Mouse (Mus musculus): ENCODE measurements around the gene Uimc1. TPM values are rescaled to one million over a fixed set of nuclear protein-coding genes. Genes with fewer than 3 reads are reported as not detected.

The Uimc1 gene
- polyA plus RNA-seq, 1 experiment from 2014 or later = 22.0 TPM

DNA sequence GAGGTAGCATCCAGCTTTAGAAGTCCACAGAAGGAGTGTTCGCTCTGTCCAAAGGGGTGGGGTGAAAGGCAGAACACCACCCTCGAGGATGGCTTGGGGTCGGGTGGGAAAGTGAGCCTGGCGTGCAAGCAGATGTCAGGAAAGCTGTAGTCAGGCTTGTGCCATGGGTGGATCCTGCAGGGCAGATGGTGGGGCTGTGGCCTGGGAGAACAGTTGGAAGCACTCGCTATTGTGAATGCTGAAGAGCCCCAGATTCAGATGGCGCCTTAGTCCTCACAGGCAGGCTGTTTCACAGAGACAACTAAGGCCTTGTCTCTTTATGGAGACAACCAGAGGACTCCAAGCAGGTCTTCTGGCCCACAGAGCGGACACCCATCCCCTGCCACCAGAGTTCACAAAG lies 107.9 kb downstream of the Uimc1 start:
- H3K9me3 ChIP-seq (replicated peaks; ENCODE audit: control insufficient read depth, low read length) = no peaks in the 10 kb centered on the region
- no peak overlapping the region for H3K9ac ChIP-seq (ENCODE audit: low read length)
- no peak overlapping the region for H3K4me3 ChIP-seq (replicated peaks; ENCODE audit: low read length)
- H3K4me2 ChIP-seq (ENCODE audit: low read depth, low read length) = no peak overlapping the region
- H3K4me1 ChIP-seq (ENCODE audit: control insufficient read depth, insufficient read depth, low read length) = no peaks in the 10 kb centered on the region
- 76% methylated on average over 7 of the region's 7 CpGs for WGBS
- no peak for ATAC-seq (ENCODE audit: insufficient read depth, low FRiP score)
- H3K27me3 ChIP-seq (ENCODE audit: control insufficient read depth, insufficient read depth, low read length) = no peaks in the 10 kb centered on the region
- H3K36me3 ChIP-seq (ENCODE audit: control insufficient read depth, insufficient read depth, low read length) = no peaks in the 10 kb centered on the region
- H3K27ac ChIP-seq (ENCODE audit: low read length) = no peak overlapping the region

GRCm38 (mm10) chr13:54988181-54988760 lies 111.8 kb downstream of the Uimc1 start:
- no peak overlapping the region for H3K4me3 ChIP-seq (replicated peaks; ENCODE audit: low read length)
- 50% methylated on average over 7 of the region's 7 CpGs for WGBS
- no peaks in the 10 kb centered on the region for H3K27me3 ChIP-seq (ENCODE audit: control insufficient read depth, insufficient read depth, low read length)
- H3K9me3 ChIP-seq (replicated peaks; ENCODE audit: control insufficient read depth, low read length) = no peaks in the 10 kb centered on the region
- no peak overlapping the region for H3K9ac ChIP-seq (ENCODE audit: low read length)
- ATAC-seq (ENCODE audit: insufficient read depth, low FRiP score) = no peak
- no peaks in the 10 kb centered on the region for H3K36me3 ChIP-seq (ENCODE audit: control insufficient read depth, insufficient read depth, low read length)
- no peak overlapping the region for H3K4me2 ChIP-seq (ENCODE audit: low read depth, low read length)
- no peaks in the 10 kb centered on the region for H3K4me1 ChIP-seq (ENCODE audit: control insufficient read depth, insufficient read depth, low read length)
- H3K27ac ChIP-seq (ENCODE audit: low read length) = no peak overlapping the region

GRCm38 (mm10) chr13:54987405-54987804 lies 112.7 kb downstream of the Uimc1 start:
- no peak overlapping the region for H3K27ac ChIP-seq (ENCODE audit: low read length)
- 67% methylated on average over 9 of the region's 9 CpGs for WGBS
- H3K4me2 ChIP-seq (ENCODE audit: low read depth, low read length) = no peak overlapping the region
- H3K9ac ChIP-seq (ENCODE audit: low read length) = no peak overlapping the region
- H3K36me3 ChIP-seq (ENCODE audit: control insufficient read depth, insufficient read depth, low read length) = no peaks in the 10 kb centered on the region
- H3K9me3 ChIP-seq (replicated peaks; ENCODE audit: control insufficient read depth, low read length) = no peaks in the 10 kb centered on the region
- H3K4me3 ChIP-seq (replicated peaks; ENCODE audit: low read length) = no peak overlapping the region
- H3K4me1 ChIP-seq (ENCODE audit: control insufficient read depth, insufficient read depth, low read length) = no peaks in the 10 kb centered on the region
- ATAC-seq (ENCODE audit: insufficient read depth, low FRiP score) = no peak
- no peaks in the 10 kb centered on the region for H3K27me3 ChIP-seq (ENCODE audit: control insufficient read depth, insufficient read depth, low read length)

- Histone ChIP-seq H3K27ac (ENCODE audit: low read length) (no peak overlapping the region), H3K9ac (ENCODE audit: low read length) (no peak overlapping the region), H3K4me3 (replicated peaks; ENCODE audit: low read length) (no peak overlapping the region), H3K9me3 (replicated peaks; ENCODE audit: control insufficient read depth, low read length) (no peaks in the 10 kb centered on the region), H3K4me2 (ENCODE audit: low read depth, low read length) (no peak overlapping the region), H3K4me1 (ENCODE audit: control insufficient read depth, insufficient read depth, low read length) (no peaks in the 10 kb centered on the region), H3K27me3 (ENCODE audit: control insufficient read depth, insufficient read depth, low read length) (no peaks in the 10 kb centered on the region), H3K36me3 (ENCODE audit: control insufficient read depth, insufficient read depth, low read length) (no peaks in the 10 kb centered on the region)
- WGBS = 61% methylated on average over 2 of the region's 2 CpGs
- no peak for ATAC-seq (ENCODE audit: insufficient read depth, low FRiP score)
Measured at GRCm38 (mm10) chr13:54983614-54984013, 116.5 kb downstream of the Uimc1 start.

- Histone ChIP-seq H3K27me3 (ENCODE audit: control insufficient read depth, insufficient read depth, low read length) (no peaks in the 10 kb centered on the region), H3K36me3 (ENCODE audit: control insufficient read depth, insufficient read depth, low read length) (no peaks in the 10 kb centered on the region), H3K4me1 (ENCODE audit: control insufficient read depth, insufficient read depth, low read length) (no peaks in the 10 kb centered on the region), H3K27ac (ENCODE audit: low read length) (no peak overlapping the region), H3K9ac (ENCODE audit: low read length) (no peak overlapping the region), H3K9me3 (replicated peaks; ENCODE audit: control insufficient read depth, low read length) (no peaks in the 10 kb centered on the region), H3K4me3 (replicated peaks; ENCODE audit: low read length) (no peak overlapping the region), H3K4me2 (ENCODE audit: low read depth, low read length) (no peak overlapping the region)
- ATAC-seq (ENCODE audit: insufficient read depth, low FRiP score) = no peak
- WGBS = 59% methylated on average over 8 of the region's 8 CpGs
Measured at GRCm38 (mm10) chr13:54983001-54983400, 117.1 kb downstream of the Uimc1 start.

GRCm38 (mm10) chr13:54980957-54981356 lies 119.1 kb downstream of the Uimc1 start:
- no peaks in the 10 kb centered on the region for H3K27me3 ChIP-seq (ENCODE audit: control insufficient read depth, insufficient read depth, low read length)
- no peak for ATAC-seq (ENCODE audit: insufficient read depth, low FRiP score)
- H3K4me2 ChIP-seq (ENCODE audit: low read depth, low read length) = no peak overlapping the region
- no peak overlapping the region for H3K27ac ChIP-seq (ENCODE audit: low read length)
- 71% methylated on average over 12 of the region's 12 CpGs for WGBS
- H3K9me3 ChIP-seq (replicated peaks; ENCODE audit: control insufficient read depth, low read length) = no peaks in the 10 kb centered on the region
- H3K4me1 ChIP-seq (ENCODE audit: control insufficient read depth, insufficient read depth, low read length) = no peaks in the 10 kb centered on the region
- H3K9ac ChIP-seq (ENCODE audit: low read length) = no peak overlapping the region
- H3K4me3 ChIP-seq (replicated peaks; ENCODE audit: low read length) = no peak overlapping the region
- no peaks in the 10 kb centered on the region for H3K36me3 ChIP-seq (ENCODE audit: control insufficient read depth, insufficient read depth, low read length)

DNA sequence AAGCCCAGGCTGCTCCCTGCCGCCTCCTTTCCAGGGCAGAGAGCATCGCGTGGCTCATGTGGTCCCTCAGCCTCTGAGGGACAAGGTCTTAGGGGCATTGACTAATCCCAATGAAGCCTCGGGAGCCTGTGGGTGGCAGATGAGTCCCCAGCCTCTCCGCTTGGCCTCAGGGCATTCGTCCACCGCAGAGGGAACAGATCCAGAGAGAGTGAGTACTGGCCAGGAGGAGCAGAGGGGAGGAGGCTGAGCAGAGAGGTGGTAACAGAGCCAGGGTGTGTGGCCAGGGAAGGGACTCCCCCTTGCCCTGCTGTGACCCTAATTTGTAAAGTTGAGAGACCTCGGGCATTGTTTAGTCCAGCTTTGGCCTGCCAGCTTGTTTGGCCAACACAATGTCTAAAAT lies 121.3 kb downstream of the Uimc1 start:
- no peak for ATAC-seq (ENCODE audit: insufficient read depth, low FRiP score)
- Histone ChIP-seq H3K9ac (ENCODE audit: low read length) (no peak overlapping the region), H3K4me1 (ENCODE audit: control insufficient read depth, insufficient read depth, low read length) (no peaks in the 10 kb centered on the region), H3K4me2 (ENCODE audit: low read depth, low read length) (no peak overlapping the region), H3K9me3 (replicated peaks; ENCODE audit: control insufficient read depth, low read length) (no peaks in the 10 kb centered on the region), H3K27ac (ENCODE audit: low read length) (no peak overlapping the region), H3K36me3 (ENCODE audit: control insufficient read depth, insufficient read depth, low read length) (no peaks in the 10 kb centered on the region), H3K27me3 (ENCODE audit: control insufficient read depth, insufficient read depth, low read length) (no peaks in the 10 kb centered on the region), H3K4me3 (replicated peaks; ENCODE audit: low read length) (no peak overlapping the region)
- WGBS = 47% methylated on average over 8 of the region's 8 CpGs

Other genes with a start within 250 kb of the Uimc1 start
- gene Unc5a, start 150.9 kb downstream of the Uimc1 start, polyA plus RNA-seq (2015; fragmentation: Nextera tagmentation; extraction: Ambion mirVana) = 2.2 and 2.3 TPM in 2 replicates
- 2.6 and 2.9 TPM in 2 replicates for gene Hk3, start 78.9 kb downstream of the Uimc1 start, polyA plus RNA-seq (2015; fragmentation: Nextera tagmentation; extraction: Ambion mirVana)
- 14.1 and 15.6 TPM in 2 replicates for gene Zfp346, start 5.0 kb upstream of the Uimc1 start, polyA plus RNA-seq (2015; fragmentation: Nextera tagmentation; extraction: Ambion mirVana)
- gene Gm17617, start 33.2 kb upstream of the Uimc1 start, polyA plus RNA-seq (2015; fragmentation: Nextera tagmentation; extraction: Ambion mirVana) = not detected in 2 replicates
- 6.8 and 7.8 TPM in 2 replicates for gene Fgfr4, start 52.3 kb upstream of the Uimc1 start, polyA plus RNA-seq (2015; fragmentation: Nextera tagmentation; extraction: Ambion mirVana)
- gene Nsd1, start 109.5 kb upstream of the Uimc1 start, polyA plus RNA-seq (2015; fragmentation: Nextera tagmentation; extraction: Ambion mirVana) = 37.9 and 44.6 TPM in 2 replicates
- 444 and 484 TPM in 2 replicates for gene Prelid1, start 220.2 kb upstream of the Uimc1 start, polyA plus RNA-seq (2015; fragmentation: Nextera tagmentation; extraction: Ambion mirVana)
- gene Rab24, start 221.6 kb upstream of the Uimc1 start, polyA plus RNA-seq (2015; fragmentation: Nextera tagmentation; extraction: Ambion mirVana) = 76.2 and 79.2 TPM in 2 replicates
- 31.8 and 35.5 TPM in 2 replicates for gene Mxd3, start 229.5 kb upstream of the Uimc1 start, polyA plus RNA-seq (2015; fragmentation: Nextera tagmentation; extraction: Ambion mirVana)

Data from stomach, embryonic 16.5 days (tissue).